Mouse (Mus musculus) thymus, adult 2 months (tissue): ENCODE data around the gene Med17. TPM values are rescaled to one million over a fixed set of nuclear protein-coding genes. Genes with fewer than 3 reads are reported as not detected.

Experiments
- DNase-seq: peaks from one replicate; pipeline ENCODE4 v3.0.0; 2021
- H3K27ac ChIP-seq: fragments of 200-500 bp; 2 replicates; pipeline ENCODE4 v1.5.1; 2012; ENCODE audit warnings: low read length, control low read depth; ENCODE audit not compliant: control insufficient read depth, insufficient read depth
- H3K27me3 ChIP-seq: fragments of 200-500 bp; 2 replicates; pipeline ENCODE4 v1.6.1; 2012; ENCODE audit warnings: mild to moderate bottlenecking, low read length, moderate library complexity, mixed read lengths; ENCODE audit not compliant: control insufficient read depth, insufficient read depth
- H3K36me3 ChIP-seq: fragments of 200-500 bp; 2 replicates; pipeline ENCODE4 v1.6.1; 2012; ENCODE audit warnings: mild to moderate bottlenecking, low read length, moderate library complexity; ENCODE audit not compliant: control insufficient read depth, insufficient read depth
- H3K4me1 ChIP-seq: fragments of 200-500 bp; replicated peaks from 2 replicates; pipeline ENCODE4 v1.6.1; 2012; ENCODE audit warnings: low read length; ENCODE audit not compliant: control insufficient read depth, insufficient read depth
- H3K4me3 ChIP-seq: fragments of 200-500 bp; 2 replicates; pipeline ENCODE4 v1.5.1; 2012; ENCODE audit warnings: mild to moderate bottlenecking, low read length, control low read depth, moderate library complexity; ENCODE audit not compliant: control insufficient read depth, insufficient read depth
- CTCF ChIP-seq: fragments of 200-500 bp; IDR thresholded peaks from 2 replicates; pipeline ENCODE4 v1.5.1; 2012; ENCODE audit warnings: mild to moderate bottlenecking, control low read depth, low read length, moderate library complexity, borderline replicate concordance; ENCODE audit not compliant: control insufficient read depth, poor library complexity, insufficient read depth; ENCODE audit errors: extremely low read depth
- POLR2A ChIP-seq: fragments of 200-500 bp; IDR thresholded peaks from 2 replicates; pipeline ENCODE4 v1.6.1; 2012; ENCODE audit warnings: mild to moderate bottlenecking, low read length, control low read depth, moderate library complexity; ENCODE audit not compliant: control insufficient read depth, poor library complexity, insufficient read depth; ENCODE audit errors: extremely low read depth
- WGBS: fragments of 180-500 bp; shearing (Covaris S2); methylation state at CpG from one replicate; pipeline ENCODE4 v1.1.7; 2018; 5-methylcytosine and 5-hydroxymethylcytosine counted together
- polyA plus RNA-seq: library from polyadenylated mRNA; depleted of rRNA; stranded (reverse); fragments of >200 nt; gene quantifications from 2 replicates; pipeline ENCODE4 v1.2.3, GENCODE M21; 2012

The Med17 gene
- polyA plus RNA-seq, 1 experiment = 50.7 TPM

- no peaks in the 10 kb centered on the region for H3K36me3 ChIP-seq
- no peak for DNase-seq
- no peak for TF ChIP-seq POLR2A
- TF ChIP-seq CTCF = no peak
- WGBS = 15% methylated on average over 35 of the region's 35 CpGs
- no peak within 1 kb of the TSS for H3K4me3 ChIP-seq
- H3K4me1 ChIP-seq = no peaks in the 10 kb centered on the region
- H3K27ac ChIP-seq = no peak within 1 kb of the TSS
- no peaks in the 10 kb centered on the region; the same call in 1 of the 2 replicates for H3K27me3 ChIP-seq
Measured at GRCm38 (mm10) chr9:15239042-15239925, 40.4 kb downstream of the Med17 start, which contains the start of gene Vstm5. Gene Vstm5, plus strand, starts transcription at chr9:15239045.

- H3K4me3 ChIP-seq = no peak overlapping the region
Measured at GRCm38 (mm10) chr9:15238297-15238990, 41.3 kb downstream of the Med17 start.

GRCm38 (mm10) chr9:15237516-15238296 is 42.0 kb downstream of the Med17 start:
- no peak for DNase-seq

More at GRCm38 (mm10) chr9:15238297-15238990, 41.3 kb downstream of the Med17 start:
- H3K36me3 ChIP-seq = no peaks in the 10 kb centered on the region
- TF ChIP-seq CTCF (no peak), POLR2A (no peak)
- H3K27me3 ChIP-seq = no peaks in the 10 kb centered on the region; the same call in 1 of the 2 replicates
- H3K27ac ChIP-seq = no peak overlapping the region
- H3K4me1 ChIP-seq = no peaks in the 10 kb centered on the region
- no peak for DNase-seq
- 85% methylated on average over 16 of the region's 16 CpGs for WGBS

GRCm38 (mm10) chr9:15235986-15236385 is 43.7 kb downstream of the Med17 start:
- no peak for TF ChIP-seq POLR2A
- no peak for TF ChIP-seq CTCF
- Histone ChIP-seq H3K27ac (no peak overlapping the region), H3K27me3 (no peaks in the 10 kb centered on the region; the same call in 1 of the 2 replicates), H3K36me3 (no peaks in the 10 kb centered on the region), H3K4me1 (no peaks in the 10 kb centered on the region), H3K4me3 (no peak overlapping the region)
- WGBS = 89% methylated on average over 3 of the region's 3 CpGs
- DNase-seq = no peak

More at GRCm38 (mm10) chr9:15237516-15238296, 42.0 kb downstream of the Med17 start:
- TF ChIP-seq CTCF (no peak), POLR2A (no peak)
- Histone ChIP-seq H3K4me3 (no peak overlapping the region), H3K36me3 (no peaks in the 10 kb centered on the region), H3K27me3 (no peaks in the 10 kb centered on the region; the same call in 1 of the 2 replicates), H3K27ac (no peak overlapping the region), H3K4me1 (no peaks in the 10 kb centered on the region)
- WGBS = 70% methylated on average over 14 of the region's 14 CpGs

- Histone ChIP-seq H3K27ac (no peak overlapping the region), H3K36me3 (no peaks in the 10 kb centered on the region), H3K4me1 (no peaks in the 10 kb centered on the region), H3K27me3 (no peaks in the 10 kb centered on the region), H3K4me3 (no peak overlapping the region)
- DNase-seq = no peak
- TF ChIP-seq CTCF (no peak), POLR2A (no peak)
- WGBS = 96% methylated on average over 1 of the region's 1 CpGs
Measured at GRCm38 (mm10) chr9:15233604-15234003, 46.1 kb downstream of the Med17 start.

- Histone ChIP-seq H3K36me3 (no peaks in the 10 kb centered on the region), H3K27me3 (no peaks in the 10 kb centered on the region), H3K4me1 (no peaks in the 10 kb centered on the region), H3K4me3 (no peak overlapping the region), H3K27ac (no peak overlapping the region)
- TF ChIP-seq CTCF (no peak), POLR2A (no peak)
- no peak for DNase-seq
- WGBS = 98% methylated on average over 3 of the region's 3 CpGs
Measured at GRCm38 (mm10) chr9:15232445-15232844, 47.3 kb downstream of the Med17 start.
